Mouse (Mus musculus) small intestine, adult 2 months (tissue): ENCODE data around the gene Gm12258. TPM values are rescaled to one million over a fixed set of nuclear protein-coding genes. Genes with fewer than 3 reads are reported as not detected.

ENCODE experiments used
- H3K27ac ChIP-seq: fragments of 200-500 bp; 2 replicates; pipeline ENCODE4 v1.5.1; 2012; ENCODE audit warnings: low read depth, low read length, control low read depth, inconsistent platforms; ENCODE audit not compliant: insufficient read depth
- H3K27me3 ChIP-seq: fragments of 200-500 bp; 2 replicates; pipeline ENCODE4 v1.6.1; 2012; ENCODE audit warnings: mild to moderate bottlenecking, moderate library complexity, low read length, inconsistent platforms; ENCODE audit not compliant: control insufficient read depth, insufficient read depth
- H3K36me3 ChIP-seq: fragments of 200-500 bp; 2 replicates; pipeline ENCODE4 v1.6.1; 2012; ENCODE audit warnings: mild to moderate bottlenecking, low read length, control low read depth, inconsistent platforms; ENCODE audit not compliant: control insufficient read depth, insufficient read depth
- H3K4me1 ChIP-seq: fragments of 200-500 bp; 2 replicates; pipeline ENCODE4 v1.6.1; 2012; ENCODE audit warnings: low read length, inconsistent platforms, mixed read lengths; ENCODE audit not compliant: control insufficient read depth, insufficient read depth, insufficient read length
- H3K4me3 ChIP-seq: fragments of 200-500 bp; 2 replicates; pipeline ENCODE4 v1.5.1; 2012; ENCODE audit warnings: low read depth, mild to moderate bottlenecking, control low read depth, inconsistent platforms, low read length, moderate library complexity
- CTCF ChIP-seq: fragments of 200-500 bp; IDR thresholded peaks from 2 replicates; pipeline ENCODE4 v1.5.1; 2012; ENCODE audit warnings: low read depth, mild to moderate bottlenecking, control low read depth, inconsistent platforms, low read length, moderate library complexity, mixed read lengths; ENCODE audit not compliant: insufficient replicate concordance, insufficient read length; ENCODE audit errors: extremely low read depth
- POLR2A ChIP-seq: fragments of 200-500 bp; IDR thresholded peaks from 2 replicates; pipeline ENCODE4 v1.6.1; 2012; ENCODE audit warnings: low read depth, mild to moderate bottlenecking, control low read depth, inconsistent platforms, low read length, moderate library complexity
- WGBS: fragments of 180-500 bp; shearing (Covaris S2); methylation state at CpG from one replicate; pipeline ENCODE4 v1.1.7; 2018; 5-methylcytosine and 5-hydroxymethylcytosine counted together
- polyA plus RNA-seq: library from polyadenylated mRNA; depleted of rRNA; stranded (reverse); fragments of >200 nt; gene quantifications from 2 replicates; pipeline ENCODE4 v1.2.3, GENCODE M21; 2012

The Gm12258 gene
- polyA plus RNA-seq, 1 experiment, result 0.57 TPM

- Histone ChIP-seq H3K4me3 (peak within 1 kb of the TSS; percentile 64), H3K27me3 (no peaks in the 10 kb centered on the region), H3K27ac (0 out of 2 replicates have a peak within 1 kb of the TSS, but pooled peaks have one; percentile 2), H3K4me1 (peaks cover 2% of the 10 kb centered on the region; the same call in 1 of the 2 replicates), H3K36me3 (0 out of 2 replicates have a peak, but pooled peaks cover 3% of the 10 kb centered on the region)
- WGBS, result 2% methylated on average over 37 of the region's 37 CpGs
- no peak for TF ChIP-seq CTCF
- TF ChIP-seq POLR2A, result peak; percentile 60
Measured at GRCm38 (mm10) chr11:58867039-58867953, 20.3 kb downstream of the Gm12258 start, which contains the start of gene 2810021J22Rik. TSS of gene 2810021J22Rik (plus strand) at chr11:58867216.

- WGBS, result 70% methylated on average over 6 of the region's 6 CpGs
- H3K4me3 ChIP-seq, result no peak overlapping the region
- H3K4me1 ChIP-seq, result peaks cover 2% of the 10 kb centered on the region; the same call in 1 of the 2 replicates
- TF ChIP-seq CTCF, result no peak
- no peak for TF ChIP-seq POLR2A
- H3K27ac ChIP-seq, result no peak overlapping the region
- H3K36me3 ChIP-seq, result 0 out of 2 replicates have a peak, but pooled peaks cover 3% of the 10 kb centered on the region
- H3K27me3 ChIP-seq, result no peaks in the 10 kb centered on the region
Measured at GRCm38 (mm10) chr11:58867954-58868330, 21.0 kb downstream of the Gm12258 start.

GRCm38 (mm10) chr11:58870961-58871360, 24.0 kb downstream of the Gm12258 start:
- 0 out of 2 replicates have a peak, but pooled peaks cover 5% of the 10 kb centered on the region for H3K36me3 ChIP-seq
- WGBS, result 78% methylated on average over 4 of the region's 4 CpGs
- peaks cover 2% of the 10 kb centered on the region; the same call in 1 of the 2 replicates for H3K4me1 ChIP-seq
- TF ChIP-seq POLR2A (no peak), CTCF (no peak)
- H3K4me3 ChIP-seq, result no peak overlapping the region
- no peak overlapping the region for H3K27ac ChIP-seq
- no peaks in the 10 kb centered on the region for H3K27me3 ChIP-seq

DNA sequence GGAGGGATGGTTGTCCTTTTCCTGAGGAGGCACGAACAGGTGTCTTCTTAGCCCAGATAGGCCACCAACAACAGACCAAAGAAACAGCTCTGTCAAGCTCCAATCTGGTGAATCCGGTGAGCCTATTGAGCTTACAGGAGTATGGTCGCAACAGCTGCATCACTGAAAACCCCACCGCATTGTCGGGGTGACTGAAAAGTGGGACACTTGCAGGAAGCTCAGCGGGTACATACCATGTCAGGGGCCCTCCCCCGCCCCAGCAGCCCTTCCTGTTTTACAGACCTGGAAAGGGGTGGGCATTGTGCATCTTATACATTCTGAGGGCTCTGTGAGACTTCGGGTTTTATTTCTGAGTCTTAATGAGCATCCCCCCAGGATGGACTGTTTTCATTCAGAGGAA, 36.8 kb downstream of the Gm12258 start:
- Histone ChIP-seq H3K36me3 (peaks cover 21% of the 10 kb centered on the region), H3K4me1 (no peaks in the 10 kb centered on the region), H3K27me3 (no peaks in the 10 kb centered on the region), H3K4me3 (no peak overlapping the region), H3K27ac (no peak overlapping the region)
- whole genome bisulfite sequencing, result 80% methylated on average over 8 of the region's 8 CpGs
- TF ChIP-seq POLR2A (no peak), CTCF (no peak)

DNA sequence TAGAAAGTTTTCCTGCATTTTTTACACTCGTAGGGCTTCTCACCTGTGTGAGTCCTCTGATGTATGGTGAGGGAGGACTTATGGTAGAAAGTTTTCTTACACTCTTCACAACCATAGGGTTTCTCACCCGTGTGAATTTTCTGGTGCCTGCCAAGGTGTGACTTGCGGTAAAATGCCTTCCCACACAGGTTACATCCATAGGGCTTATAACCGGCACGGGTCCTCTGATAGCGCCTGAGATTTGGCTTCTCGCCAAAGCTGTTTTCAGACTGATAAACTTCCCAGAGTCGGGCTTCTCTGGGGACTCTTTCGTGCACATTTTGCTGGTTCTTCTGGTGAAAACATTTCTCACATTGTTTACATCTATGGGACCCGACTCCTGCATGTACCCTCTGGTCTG, 43.6 kb downstream of the Gm12258 start:
- TF ChIP-seq POLR2A, result no peak
- 67% methylated on average over 10 of the region's 10 CpGs for WGBS
- H3K4me3 ChIP-seq, result no peak overlapping the region
- no peaks in the 10 kb centered on the region for H3K27me3 ChIP-seq
- H3K4me1 ChIP-seq, result no peaks in the 10 kb centered on the region
- peaks cover 28% of the 10 kb centered on the region for H3K36me3 ChIP-seq
- H3K27ac ChIP-seq, result no peak overlapping the region

DNA sequence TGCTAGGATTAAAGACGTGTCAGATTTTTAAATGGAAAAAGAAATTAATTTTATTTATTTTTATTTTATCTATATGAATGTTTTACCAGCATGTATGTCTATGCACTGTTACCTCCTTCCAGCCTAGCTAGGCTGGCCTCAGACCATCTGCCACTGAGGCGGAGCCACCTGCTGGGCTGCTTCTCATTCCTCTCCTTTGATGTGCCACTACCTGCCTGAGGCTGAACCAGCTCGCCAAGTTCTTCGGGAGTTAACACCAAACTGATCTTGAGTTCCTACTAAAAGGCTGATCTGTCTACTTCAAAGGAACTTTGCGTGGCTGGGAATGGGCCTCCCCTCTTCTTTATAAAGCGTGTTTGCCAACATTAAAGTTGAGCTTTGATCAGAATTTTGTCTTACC, 47.5 kb downstream of the Gm12258 start:
- H3K27ac ChIP-seq, result no peak overlapping the region
- H3K27me3 ChIP-seq, result no peaks in the 10 kb centered on the region
- TF ChIP-seq CTCF (no peak), POLR2A (no peak)
- H3K36me3 ChIP-seq, result peaks cover 41% of the 10 kb centered on the region
- H3K4me3 ChIP-seq, result no peak overlapping the region
- H3K4me1 ChIP-seq, result no peaks in the 10 kb centered on the region
- 81% methylated on average over 6 of the region's 6 CpGs for WGBS

GRCm38 (mm10) chr11:58897485-58897884, 50.5 kb downstream of the Gm12258 start:
- no peak overlapping the region for H3K27ac ChIP-seq
- WGBS, result 84% methylated on average over 6 of the region's 6 CpGs
- no peaks in the 10 kb centered on the region; the same call in 1 of the 2 replicates for H3K4me1 ChIP-seq
- H3K36me3 ChIP-seq, result peaks cover 26% of the 10 kb centered on the region
- H3K4me3 ChIP-seq, result no peak overlapping the region
- TF ChIP-seq CTCF, result no peak
- no peak for TF ChIP-seq POLR2A
- H3K27me3 ChIP-seq, result no peaks in the 10 kb centered on the region
